Mouse (Mus musculus): Measurements from ENCODE around the gene 4930447C04Rik. TPM values are rescaled to one million over a fixed set of nuclear protein-coding genes. Genes with fewer than 3 reads are reported as not detected.

4930447C04Rik gene
- polyA plus RNA-seq (2016; fragmentation: Nextera tagmentation; extraction: Ambion mirVana) = 2.3 and 3.2 TPM in 2 replicates

GRCm38 (mm10) chr12:72940071-72940821 lies at the start of gene 4930447C04Rik:
Gene 4930447C04Rik, minus strand, starts transcription at chr12:72940774.
- H3K4me1 ChIP-seq = peaks cover 18% of the 10 kb centered on the region
- H3K36me3 ChIP-seq (replicated peaks) = no peaks in the 10 kb centered on the region
- under 1% methylated on average over 39 of the region's 39 CpGs for WGBS
- ATAC-seq (ENCODE audit: low FRiP score) = no peak
- H3K27ac ChIP-seq = no peak within 1 kb of the TSS
- peak within 1 kb of the TSS; percentile 25 for H3K4me3 ChIP-seq (replicated peaks)
- H3K9me3 ChIP-seq = no peaks in the 10 kb centered on the region
- no peak within 1 kb of the TSS for H3K9ac ChIP-seq
- peaks cover 94% of the 10 kb centered on the region for H3K27me3 ChIP-seq
- H3K4me2 ChIP-seq = peak within 1 kb of the TSS; percentile 38

GRCm38 (mm10) chr12:72983071-72983857 lies 42.7 kb upstream of the 4930447C04Rik start:
- no peak overlapping the region for H3K4me3 ChIP-seq (replicated peaks)
- H3K9me3 ChIP-seq = no peaks in the 10 kb centered on the region
- 85% methylated on average over 8 of the region's 8 CpGs for WGBS
- no peak overlapping the region for H3K9ac ChIP-seq
- no peaks in the 10 kb centered on the region for H3K4me1 ChIP-seq
- H3K4me2 ChIP-seq = no peak overlapping the region
- H3K27me3 ChIP-seq = peaks cover 12% of the 10 kb centered on the region; the same call in 1 of the 2 replicates
- H3K27ac ChIP-seq = no peak overlapping the region
- no peak for ATAC-seq (ENCODE audit: low FRiP score)
- no peaks in the 10 kb centered on the region for H3K36me3 ChIP-seq (replicated peaks)

- H3K9me3 ChIP-seq = no peaks in the 10 kb centered on the region
- ATAC-seq (ENCODE audit: low FRiP score) = no peak
- no peak overlapping the region for H3K4me3 ChIP-seq (replicated peaks)
- H3K36me3 ChIP-seq (replicated peaks) = no peaks in the 10 kb centered on the region
- H3K27me3 ChIP-seq = peaks cover 17% of the 10 kb centered on the region
- H3K9ac ChIP-seq = no peak overlapping the region
- 81% methylated on average over 10 of the region's 10 CpGs for WGBS
- H3K27ac ChIP-seq = no peak overlapping the region
- no peak overlapping the region for H3K4me2 ChIP-seq
- no peaks in the 10 kb centered on the region for H3K4me1 ChIP-seq
Observed at GRCm38 (mm10) chr12:72982616-72983015, 42.0 kb upstream of the 4930447C04Rik start.

GRCm38 (mm10) chr12:72979236-72979635 lies 38.7 kb upstream of the 4930447C04Rik start:
- 76% methylated on average over 5 of the region's 5 CpGs for WGBS
- Histone ChIP-seq H3K27me3 (peaks cover 38% of the 10 kb centered on the region), H3K27ac (no peak overlapping the region), H3K9me3 (no peaks in the 10 kb centered on the region), H3K4me3 (replicated peaks) (no peak overlapping the region), H3K4me2 (no peak overlapping the region), H3K36me3 (replicated peaks) (no peaks in the 10 kb centered on the region), H3K9ac (no peak overlapping the region), H3K4me1 (0 out of 2 replicates have a peak, but pooled peaks cover 4% of the 10 kb centered on the region)
- ATAC-seq (ENCODE audit: low FRiP score) = no peak

GRCm38 (mm10) chr12:72977851-72978250 lies 37.3 kb upstream of the 4930447C04Rik start:
- Histone ChIP-seq H3K36me3 (replicated peaks) (no peaks in the 10 kb centered on the region), H3K9me3 (no peaks in the 10 kb centered on the region), H3K27ac (no peak overlapping the region), H3K4me3 (replicated peaks) (no peak overlapping the region), H3K4me1 (0 out of 2 replicates have a peak, but pooled peaks cover 4% of the 10 kb centered on the region), H3K4me2 (no peak overlapping the region), H3K9ac (no peak overlapping the region), H3K27me3 (peaks cover 49% of the 10 kb centered on the region)
- no peak for ATAC-seq (ENCODE audit: low FRiP score)
- 84% methylated on average over 3 of the region's 3 CpGs for WGBS

- Histone ChIP-seq H3K4me3 (replicated peaks) (no peak overlapping the region; the same call in 1 of the 2 replicates), H3K4me1 (0 out of 2 replicates have a peak, but pooled peaks cover 4% of the 10 kb centered on the region), H3K27ac (no peak overlapping the region), H3K9ac (no peak overlapping the region), H3K9me3 (no peaks in the 10 kb centered on the region), H3K27me3 (peaks cover 51% of the 10 kb centered on the region), H3K36me3 (replicated peaks) (no peaks in the 10 kb centered on the region), H3K4me2 (peak overlapping the region; percentile 38)
- peak; percentile 60; the same call in 1 of the 2 replicates for ATAC-seq (ENCODE audit: low FRiP score)
- 3% methylated on average over 12 of the region's 12 CpGs for WGBS
Observed at GRCm38 (mm10) chr12:72976718-72977117, 36.1 kb upstream of the 4930447C04Rik start.

GRCm38 (mm10) chr12:72976172-72976571 lies 35.6 kb upstream of the 4930447C04Rik start:
- Histone ChIP-seq H3K9ac (no peak overlapping the region), H3K36me3 (replicated peaks) (no peaks in the 10 kb centered on the region), H3K9me3 (no peaks in the 10 kb centered on the region), H3K4me3 (replicated peaks) (no peak overlapping the region), H3K27ac (no peak overlapping the region), H3K27me3 (peaks cover 57% of the 10 kb centered on the region), H3K4me2 (peak overlapping the region; percentile 38), H3K4me1 (0 out of 2 replicates have a peak, but pooled peaks cover 4% of the 10 kb centered on the region)
- 4% methylated on average over 7 of the region's 7 CpGs for WGBS
- no peak for ATAC-seq (ENCODE audit: low FRiP score)

GRCm38 (mm10) chr12:72973161-72973560 lies 32.6 kb upstream of the 4930447C04Rik start:
- no peaks in the 10 kb centered on the region for H3K9me3 ChIP-seq
- H3K4me3 ChIP-seq (replicated peaks) = no peak overlapping the region
- WGBS = 9% methylated on average over 6 of the region's 6 CpGs
- H3K4me2 ChIP-seq = no peak overlapping the region
- 0 out of 2 replicates have a peak, but pooled peaks cover 4% of the 10 kb centered on the region for H3K4me1 ChIP-seq
- no peak overlapping the region for H3K27ac ChIP-seq
- no peak for ATAC-seq (ENCODE audit: low FRiP score)
- peaks cover 67% of the 10 kb centered on the region for H3K27me3 ChIP-seq
- H3K9ac ChIP-seq = no peak overlapping the region
- H3K36me3 ChIP-seq (replicated peaks) = no peaks in the 10 kb centered on the region

GRCm38 (mm10) chr12:72970620-72971019 lies 30.0 kb upstream of the 4930447C04Rik start:
- Histone ChIP-seq H3K9me3 (no peaks in the 10 kb centered on the region), H3K4me1 (no peaks in the 10 kb centered on the region), H3K4me3 (replicated peaks) (no peak overlapping the region), H3K27ac (no peak overlapping the region), H3K36me3 (replicated peaks) (no peaks in the 10 kb centered on the region), H3K4me2 (no peak overlapping the region), H3K9ac (no peak overlapping the region), H3K27me3 (peaks cover 64% of the 10 kb centered on the region)
- ATAC-seq (ENCODE audit: low FRiP score) = no peak
- 58% methylated on average over 14 of the region's 14 CpGs for WGBS

GRCm38 (mm10) chr12:72967541-72967940 lies 27.0 kb upstream of the 4930447C04Rik start:
- Histone ChIP-seq H3K36me3 (replicated peaks) (no peaks in the 10 kb centered on the region), H3K9me3 (no peaks in the 10 kb centered on the region), H3K27me3 (peaks cover 50% of the 10 kb centered on the region), H3K27ac (no peak overlapping the region), H3K9ac (no peak overlapping the region), H3K4me2 (no peak overlapping the region), H3K4me3 (replicated peaks) (no peak overlapping the region), H3K4me1 (no peaks in the 10 kb centered on the region)
- 85% methylated on average over 7 of the region's 7 CpGs for WGBS
- ATAC-seq (ENCODE audit: low FRiP score) = no peak

GRCm38 (mm10) chr12:72962761-72963160 lies 22.2 kb upstream of the 4930447C04Rik start:
- Histone ChIP-seq H3K36me3 (replicated peaks) (no peaks in the 10 kb centered on the region), H3K9ac (no peak overlapping the region), H3K4me1 (no peaks in the 10 kb centered on the region), H3K27ac (no peak overlapping the region), H3K4me2 (no peak overlapping the region), H3K4me3 (replicated peaks) (no peak overlapping the region), H3K9me3 (no peaks in the 10 kb centered on the region), H3K27me3 (peaks cover 46% of the 10 kb centered on the region)
- WGBS = 63% methylated on average over 6 of the region's 6 CpGs
- no peak for ATAC-seq (ENCODE audit: low FRiP score)

GRCm38 (mm10) chr12:72958446-72958845 lies 17.9 kb upstream of the 4930447C04Rik start:
- Histone ChIP-seq H3K27me3 (peaks cover 63% of the 10 kb centered on the region), H3K4me3 (replicated peaks) (no peak overlapping the region), H3K9me3 (no peaks in the 10 kb centered on the region), H3K9ac (no peak overlapping the region), H3K4me1 (no peaks in the 10 kb centered on the region), H3K4me2 (no peak overlapping the region), H3K36me3 (replicated peaks) (no peaks in the 10 kb centered on the region), H3K27ac (no peak overlapping the region)
- WGBS = 92% methylated on average over 3 of the region's 3 CpGs
- ATAC-seq (ENCODE audit: low FRiP score) = no peak
